Mouse (Mus musculus): ENCODE results near the gene Sart1.

DNA sequence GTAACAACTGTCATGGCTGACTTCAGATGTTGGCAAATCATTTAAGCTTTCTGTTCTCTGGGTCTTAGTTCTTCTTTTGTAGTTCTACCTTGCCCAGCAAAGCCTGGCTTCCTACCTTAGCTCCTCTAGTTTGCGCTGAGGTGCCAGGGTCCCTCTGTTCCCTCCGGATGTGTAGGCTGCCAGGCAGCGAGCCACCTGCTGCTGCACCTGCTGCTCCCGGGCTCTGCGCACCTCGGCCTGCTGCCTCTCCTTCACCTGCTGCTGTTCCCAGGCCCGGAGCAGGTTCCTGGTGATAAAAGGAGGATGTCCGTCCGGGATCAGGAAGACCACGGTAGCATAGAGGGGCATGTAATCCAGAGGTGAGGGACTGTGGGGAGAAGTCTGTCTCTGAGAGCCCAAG is 5.7 kb upstream of the Sart1 start:
- TF ChIP-seq CTCF (IDR thresholded peaks at IDR 0.05; ENCODE audit: extremely low read depth, insufficient read length, insufficient replicate concordance, low read depth, low read length), result no peak
- TF ChIP-seq POLR2A (IDR thresholded peaks at IDR 0.05; ENCODE audit: low read depth, low read length), result no peak

Measured in small intestine, adult 2 months (tissue).